Comparison of ENCODE assay signal across 8 mouse cellular contexts in genomic region chr4:83525690-83526055, GRCm38 (mm10). TPM values are rescaled to one million over a fixed set of nuclear protein-coding genes. Genes with fewer than 3 reads are reported as not detected.
DNase-seq lines count a peak whose midpoint lies in the region; ATAC-seq and TF ChIP-seq lines count a peak whose summit lies in the region.

No protein-coding gene starts in this region.

- no peak for DNase-seq in lung, adult 2 months
- DNase-seq in lung, postnatal 25 days (ENCODE audit: low spot score), result no peak
- no peak for DNase-seq in forebrain, embryonic 11.5 days (ENCODE audit: low spot score)
- DNase-seq in thymus, postnatal 4 days, result no peak
- no peak for DNase-seq in adrenal gland, adult 18-20 months (ENCODE audit: low spot score in 2 of 2)

- TF ChIP-seq CTCF in lung, adult 2 months (IDR thresholded peaks at IDR 0.05; ENCODE audit: insufficient read depth, low read length), result no peak
- no peak for TF ChIP-seq CTCF in bone marrow, adult 2 months (IDR thresholded peaks at IDR 0.05; ENCODE audit: control insufficient read depth, insufficient read depth, low read length)
- no peak for TF ChIP-seq CTCF in small intestine, adult 2 months (IDR thresholded peaks at IDR 0.05; ENCODE audit: extremely low read depth, insufficient read length, insufficient replicate concordance, low read depth, low read length)

- peak; percentile 74 for ATAC-seq in forebrain, embryonic 11.5 days (replicated peaks; ENCODE audit: low FRiP score)
- ATAC-seq in limb, embryonic 15.5 days (ENCODE audit: insufficient number of reproducible peaks, low FRiP score, low TSS enrichment, low read depth), result peak; percentile 74

- peak overlapping the region; percentile 92 for H3K4me3 ChIP-seq in lung, adult 2 months (replicated peaks; ENCODE audit: extremely low read depth, low read depth, low read length)
- peak overlapping the region; percentile 98 for H3K4me3 ChIP-seq in bone marrow, adult 2 months (replicated peaks; ENCODE audit: control insufficient read depth, low read depth, low read length)
- peak overlapping the region; percentile 66 for H3K4me3 ChIP-seq in forebrain, embryonic 11.5 days (ENCODE audit: low read depth, low read length)
- peak overlapping the region; percentile 83 for H3K4me3 ChIP-seq in limb, embryonic 15.5 days
- H3K4me3 ChIP-seq in small intestine, adult 2 months (ENCODE audit: low read depth, low read length), result peak overlapping the region; percentile 95

- no peak for TF ChIP-seq POLR2A in lung, adult 2 months (IDR thresholded peaks at IDR 0.05; ENCODE audit: borderline replicate concordance, extremely low read depth, low read depth, low read length)
- no peak for TF ChIP-seq POLR2A in bone marrow, adult 2 months (IDR thresholded peaks at IDR 0.05; ENCODE audit: borderline replicate concordance, control insufficient read depth, low read depth, low read length)
- no peak for TF ChIP-seq POLR2A in small intestine, adult 2 months (IDR thresholded peaks at IDR 0.05; ENCODE audit: low read depth, low read length)

- peak overlapping the region; percentile 90 for H3K9ac ChIP-seq in forebrain, embryonic 11.5 days (ENCODE audit: low read length)
- peak overlapping the region; percentile 53 for H3K9ac ChIP-seq in limb, embryonic 15.5 days

- peak overlapping the region; percentile 89 for H3K4me2 ChIP-seq in forebrain, embryonic 11.5 days (ENCODE audit: low read depth, low read length, severe bottlenecking)
- peak overlapping the region; percentile 82 for H3K4me2 ChIP-seq in limb, embryonic 15.5 days

- under 1% methylated on average over 18 of the region's 18 CpGs for WGBS in lung, adult 2 months
- WGBS in bone marrow, adult 2 months, result 0% methylated on average over 18 of the region's 18 CpGs
- 0% methylated on average over 18 of the region's 18 CpGs for WGBS in forebrain, embryonic 11.5 days
- under 1% methylated on average over 18 of the region's 18 CpGs for WGBS in limb, embryonic 15.5 days
- under 1% methylated on average over 18 of the region's 18 CpGs for WGBS in small intestine, adult 2 months

- H3K9me3 ChIP-seq in forebrain, embryonic 11.5 days (ENCODE audit: control insufficient read depth, low read length), result no peaks in the 10 kb centered on the region; the same call in 1 of the 2 replicates
- no peaks in the 10 kb centered on the region for H3K9me3 ChIP-seq in limb, embryonic 15.5 days

- H3K27ac ChIP-seq in bone marrow, adult 2 months (ENCODE audit: control insufficient read depth, insufficient read depth, low read depth, low read length, poor library complexity), result peak overlapping the region; percentile 76
- peak overlapping the region; percentile 100 for H3K27ac ChIP-seq in forebrain, embryonic 11.5 days (ENCODE audit: low read depth, low read length)
- peak overlapping the region; percentile 80 for H3K27ac ChIP-seq in limb, embryonic 15.5 days
- peak overlapping the region; percentile 82 for H3K27ac ChIP-seq in small intestine, adult 2 months (ENCODE audit: insufficient read depth, low read depth, low read length)

- H3K27me3 ChIP-seq in forebrain, embryonic 11.5 days (ENCODE audit: control insufficient read depth, insufficient read depth, low read length), result no peaks in the 10 kb centered on the region
- H3K27me3 ChIP-seq in limb, embryonic 15.5 days, result no peaks in the 10 kb centered on the region
- no peaks in the 10 kb centered on the region for H3K27me3 ChIP-seq in small intestine, adult 2 months (ENCODE audit: control insufficient read depth, insufficient read depth, low read length)

- no peaks in the 10 kb centered on the region for H3K36me3 ChIP-seq in forebrain, embryonic 11.5 days (ENCODE audit: control insufficient read depth, insufficient read depth, low read length)
- H3K36me3 ChIP-seq in limb, embryonic 15.5 days, result no peaks in the 10 kb centered on the region
- H3K36me3 ChIP-seq in small intestine, adult 2 months (ENCODE audit: control insufficient read depth, insufficient read depth, low read length), result no peaks in the 10 kb centered on the region

- no peaks in the 10 kb centered on the region; the same call in 1 of the 2 replicates for H3K4me1 ChIP-seq in lung, adult 2 months (ENCODE audit: control insufficient read depth, insufficient read depth, low read length)
- H3K4me1 ChIP-seq in bone marrow, adult 2 months (ENCODE audit: control insufficient read depth, insufficient read depth, low read length), result no peaks in the 10 kb centered on the region; the same call in 1 of the 2 replicates
- H3K4me1 ChIP-seq in forebrain, embryonic 11.5 days (replicated peaks; ENCODE audit: control insufficient read depth, insufficient read depth, low read length), result peaks cover 9% of the 10 kb centered on the region
- peaks cover 8% of the 10 kb centered on the region for H3K4me1 ChIP-seq in limb, embryonic 15.5 days
- no peaks in the 10 kb centered on the region for H3K4me1 ChIP-seq in small intestine, adult 2 months (ENCODE audit: control insufficient read depth, insufficient read depth, insufficient read length, low read length)

RNA-seq across cellular contexts. Expression of gene Ccdc171, which starts 0.3 kb away (rescaled TPM):
- polyA plus RNA-seq in lung, adult 2 months (2012; rRNA removed), result 0.81 and 1.5 TPM in 2 replicates
- polyA plus RNA-seq in bone marrow, adult 2 months (2011; ENCODE audit: insufficient read depth, insufficient read length, low replicate concordance, missing spikeins), result 2.4 and 6.6 TPM in 2 replicates
- polyA plus RNA-seq in forebrain, embryonic 11.5 days (2014; fragmentation: Nextera tagmentation; extraction: Ambion mirVana), result 5.4 and 5.5 TPM in 2 replicates
- polyA plus RNA-seq in limb, embryonic 15.5 days (2015; fragmentation: Nextera tagmentation; extraction: Ambion mirVana), result 3.4 and 4.0 TPM in 2 replicates
- 0.22 and 0.27 TPM in 2 replicates for polyA plus RNA-seq in small intestine, adult 2 months (2012; rRNA removed)
- 1 to 10 TPM; 1.8 to 2.4 TPM for total RNA-seq in adrenal gland, adult 18-20 months (2021)

RNA-seq across cellular contexts. Expression of gene Psip1, which starts 39.4 kb away (rescaled TPM):
- 18.0 and 24.0 TPM in 2 replicates for polyA plus RNA-seq in lung, adult 2 months (2012; rRNA removed)
- polyA plus RNA-seq in bone marrow, adult 2 months (2011; ENCODE audit: insufficient read depth, insufficient read length, low replicate concordance, missing spikeins), result 122 and 128 TPM in 2 replicates
- 471 and 480 TPM in 2 replicates for polyA plus RNA-seq in forebrain, embryonic 11.5 days (2014; fragmentation: Nextera tagmentation; extraction: Ambion mirVana)
- 73.9 and 96.7 TPM in 2 replicates for polyA plus RNA-seq in limb, embryonic 15.5 days (2015; fragmentation: Nextera tagmentation; extraction: Ambion mirVana)
- 9.1 and 14.1 TPM in 2 replicates for polyA plus RNA-seq in small intestine, adult 2 months (2012; rRNA removed)
- total RNA-seq in adrenal gland, adult 18-20 months (2021), result 10 to 100 TPM; 36.2 to 42.0 TPM
